Mouse (Mus musculus) embryo, embryonic 9.5 days (tissue): ENCODE results near the gene Tob1.
A peak's percentile ranks its signal among the peaks of the same experiment; 100 is the strongest.

Experiments
- DNase-seq: peaks from one replicate; pipeline ENCODE4 v3.0.0-alpha.2; 2017; ENCODE audit errors: extremely low spot score

The Tob1 gene

GRCm38 (mm10) chr11:94211124-94211603 is at the start of gene Tob1:
Gene Tob1, plus strand, starts transcription at chr11:94211454.
- peak; percentile 99 for DNase-seq

- no peak for DNase-seq
These were observed 49.2 kb upstream of the Tob1 start for GRCm38 (mm10) chr11:94161867-94162581.

- no peak for DNase-seq
These were observed 48.1 kb upstream of the Tob1 start for GRCm38 (mm10) chr11:94163005-94163767.

GRCm38 (mm10) chr11:94165745-94166144 is 45.5 kb upstream of the Tob1 start:
- DNase-seq: no peak

GRCm38 (mm10) chr11:94168238-94168637 is 43.0 kb upstream of the Tob1 start:
- no peak for DNase-seq

- DNase-seq: no peak
These were observed 41.7 kb upstream of the Tob1 start for GRCm38 (mm10) chr11:94169596-94169995.

- DNase-seq: no peak
These were observed 39.6 kb upstream of the Tob1 start for GRCm38 (mm10) chr11:94171691-94172090.

GRCm38 (mm10) chr11:94172186-94172585 is 39.1 kb upstream of the Tob1 start:
- DNase-seq: no peak

- DNase-seq: no peak
These were observed 37.5 kb upstream of the Tob1 start for GRCm38 (mm10) chr11:94173726-94174146.

GRCm38 (mm10) chr11:94175288-94175687 is 36.0 kb upstream of the Tob1 start:
- DNase-seq: no peak

- no peak for DNase-seq
These were observed 35.6 kb upstream of the Tob1 start for GRCm38 (mm10) chr11:94175694-94176093.

GRCm38 (mm10) chr11:94177841-94178585 is 33.2 kb upstream of the Tob1 start:
- DNase-seq: no peak

GRCm38 (mm10) chr11:94179768-94180167 is 31.5 kb upstream of the Tob1 start:
- no peak for DNase-seq

- DNase-seq: no peak
These were observed 31.1 kb upstream of the Tob1 start for GRCm38 (mm10) chr11:94180194-94180593.

GRCm38 (mm10) chr11:94181694-94182093 is 29.6 kb upstream of the Tob1 start:
- DNase-seq: no peak

GRCm38 (mm10) chr11:94182711-94183110 is 28.5 kb upstream of the Tob1 start:
- no peak for DNase-seq

- no peak for DNase-seq
These were observed 28.1 kb upstream of the Tob1 start for GRCm38 (mm10) chr11:94183120-94183519.

- no peak for DNase-seq
These were observed 27.6 kb upstream of the Tob1 start for GRCm38 (mm10) chr11:94183671-94184070.

GRCm38 (mm10) chr11:94189579-94189978 is 21.7 kb upstream of the Tob1 start:
- DNase-seq: no peak

- DNase-seq: no peak
These were observed 20.6 kb upstream of the Tob1 start for GRCm38 (mm10) chr11:94190665-94191064.

- DNase-seq: no peak
These were observed 18.1 kb upstream of the Tob1 start for GRCm38 (mm10) chr11:94193109-94193508.

- no peak for DNase-seq
These were observed 14.9 kb upstream of the Tob1 start for GRCm38 (mm10) chr11:94196311-94196710.
